19 mouse cellular contexts compared by ENCODE assay signal in genomic region chr2:78905916-78906315, GRCm38 (mm10). TPM values are rescaled to one million over a fixed set of nuclear protein-coding genes. Genes with fewer than 3 reads are reported as not detected.
DNase-seq lines count a peak whose midpoint lies in the region; ATAC-seq and TF ChIP-seq lines count a peak whose summit lies in the region.
"Had no signal": no experiment of that assay in that cellular context is flagged by ENCODE, and none has a peak within 500 bp of the region (broad histone marks: within the 10 kb centered on the region; RNA-seq: fewer than 3 reads in every experiment).

No protein-coding gene starts in this region.

- no peak for DNase-seq in heart, adult 2 months
- no peak for DNase-seq in heart, postnatal 14 days
- peak; percentile 56 for DNase-seq in lung, embryonic 14.5 days
- DNase-seq in lung, postnatal 36 days, result no peak
- DNase-seq in thymus, postnatal 14 days, result no peak
- DNase-seq in kidney, postnatal 36 days, result no peak
- DNase-seq: adrenal gland, adult 2 months; cerebellum, adult 18-20 months; gastrocnemius, postnatal 14 days; kidney, adult 18-20 months; kidney, postnatal 25 days; layer of hippocampus, adult 9-11 months; liver, embryonic 13.5 days; right cerebral cortex, postnatal 14 days had no signal

- H3K4me2 ChIP-seq in lung, embryonic 14.5 days, result no peak overlapping the region
- H3K4me2 ChIP-seq: heart, embryonic 11.5 days; limb, embryonic 12.5 days; liver, embryonic 13.5 days had no signal

- peak; percentile 47; the same call in 1 of the 2 replicates for ATAC-seq in lung, embryonic 14.5 days (ENCODE audit: insufficient read depth)
- 0 out of 2 replicates have a peak, but pooled peaks have one; percentile 50 for ATAC-seq in common myeloid progenitor, adult 5-6 weeks (replicated peaks; ENCODE audit: low read depth, poor library complexity, severe bottlenecking)
- ATAC-seq: CD4-positive, CD25-positive, alpha-beta regulatory T cell, adult 4 months had no signal

- peaks cover 13% of the 10 kb centered on the region for H3K4me1 ChIP-seq in heart, adult 2 months (ENCODE audit: control insufficient read depth, insufficient read depth, low read length)
- H3K4me1 ChIP-seq in lung, embryonic 14.5 days (ENCODE audit: insufficient read depth), result 0 out of 2 replicates have a peak, but pooled peaks cover 2% of the 10 kb centered on the region

- no peak for TF ChIP-seq POLR2A in heart, adult 2 months (IDR thresholded peaks at IDR 0.05; ENCODE audit: insufficient read depth, low read depth, low read length)

- WGBS in heart, adult 2 months, result 25% methylated on average over 3 of the region's 3 CpGs
- WGBS in lung, embryonic 14.5 days, result 30% methylated on average over 3 of the region's 3 CpGs

- no peak overlapping the region for H3K4me3 ChIP-seq in heart, adult 2 months
- H3K4me3 ChIP-seq in lung, embryonic 14.5 days (ENCODE audit: low read depth, low read length), result no peak overlapping the region
- H3K4me3 ChIP-seq: limb, embryonic 12.5 days; liver, embryonic 13.5 days; megakaryocyte, embryonic 14.5 days had no signal

- no peaks in the 10 kb centered on the region for H3K9me3 ChIP-seq in lung, embryonic 14.5 days (ENCODE audit: low read depth, low read length)
- H3K9me3 ChIP-seq: liver, embryonic 13.5 days had no signal

- no peak overlapping the region for H3K9ac ChIP-seq in heart, adult 2 months (ENCODE audit: low read depth, low read length)
- no peak overlapping the region for H3K9ac ChIP-seq in lung, embryonic 14.5 days
- H3K9ac ChIP-seq: limb, embryonic 12.5 days; liver, embryonic 13.5 days had no signal

- no peaks in the 10 kb centered on the region for H3K27me3 ChIP-seq in heart, adult 2 months (ENCODE audit: control insufficient read depth, insufficient read depth, low read length)
- H3K27me3 ChIP-seq in lung, embryonic 14.5 days (ENCODE audit: insufficient read depth, low read length), result no peaks in the 10 kb centered on the region
- H3K27me3 ChIP-seq: limb, embryonic 12.5 days; liver, embryonic 13.5 days; megakaryocyte, embryonic 14.5 days had no signal

- peaks cover 9% of the 10 kb centered on the region for H3K79me2 ChIP-seq in heart, adult 2 months (replicated peaks; ENCODE audit: control insufficient read depth, insufficient read depth, low read length)

- intact Hi-C loops in heart, adult 2 months (cut with DNase I), result loop anchor here (5.0 kb wide), 1 partner anchor 39 kb away; the partner anchor contains the start of gene Ube2e3
- intact Hi-C loops in heart, postnatal 14 days (cut with DNase I), result loop anchor here (5.0 kb wide), 1 partner anchor 34 kb away; no protein-coding TSS in a partner anchor

- H3K36me3 ChIP-seq in heart, adult 2 months (ENCODE audit: control insufficient read depth, insufficient read depth, low read length), result peaks cover 13% of the 10 kb centered on the region
- H3K36me3 ChIP-seq in lung, embryonic 14.5 days (ENCODE audit: insufficient read depth), result no peaks in the 10 kb centered on the region
- H3K36me3 ChIP-seq: limb, embryonic 12.5 days had no signal

- no peak for TF ChIP-seq CTCF in heart, adult 2 months (IDR thresholded peaks at IDR 0.05)
- TF ChIP-seq CTCF in lung, embryonic 14.5 days (IDR thresholded peaks at IDR 0.05; ENCODE audit: low read depth), result no peak

- H3K27ac ChIP-seq in heart, adult 2 months, result peak overlapping the region; percentile 36
- H3K27ac ChIP-seq in lung, embryonic 14.5 days (ENCODE audit: low read depth), result no peak overlapping the region
- H3K27ac ChIP-seq: limb, embryonic 12.5 days; liver, embryonic 13.5 days had no signal

- TF ChIP-seq EP300 in heart, adult 2 months (IDR thresholded peaks at IDR 0.05; ENCODE audit: insufficient read depth, low read depth, low read length), result no peak

RNA-seq across cellular contexts. Expression of gene Ube2e3, which starts 38.0 kb away (rescaled TPM):
- total RNA-seq in heart, adult 2 months (2021), result 10 to 100 TPM; 42.1 to 47.8 TPM
- polyA plus RNA-seq in heart, adult 2 months (2012; rRNA removed), result 20.9 and 39.4 TPM in 2 replicates
- 10 to 100 TPM; 48.2 to 54.6 TPM for total RNA-seq in heart, postnatal 14 days (2021)
- 199 TPM in 2 replicates for polyA plus RNA-seq in lung, embryonic 14.5 days (2014; fragmentation: Nextera tagmentation; extraction: Ambion mirVana)
- total RNA-seq in common myeloid progenitor, adult 5-6 weeks (2017), result 77.6 and 98.7 TPM in 2 replicates
